Mouse (Mus musculus) lung, adult 2 months (tissue): ENCODE measurements at regions not wholly inside any gene's neighbourhood (a gene's known extent, or its start where the extent isn't known, plus 50 kb on each side); places are given as distances from the start of the nearest gene placed in this dataset.

Source experiments
- DNase-seq: peaks from one replicate; pipeline ENCODE4 v3.0.0; 2022
- H3K4me1 ChIP-seq: fragments of 200-500 bp; 2 replicates; pipeline ENCODE4 v1.6.1; 2011; ENCODE audit warnings: low read length; ENCODE audit not compliant: control insufficient read depth, insufficient read depth
- H3K4me3 ChIP-seq: fragments of 200-500 bp; replicated peaks from 2 replicates; pipeline ENCODE3; 2011; ENCODE audit warnings: low read depth, mild to moderate bottlenecking, control low read depth, low read length; ENCODE audit errors: extremely low read depth
- CTCF ChIP-seq: fragments of 200-500 bp; IDR thresholded peaks from 2 replicates; pipeline ENCODE4 v1.5.1; 2011; ENCODE audit warnings: mild to moderate bottlenecking, low read length, control low read depth; ENCODE audit not compliant: insufficient read depth
- POLR2A ChIP-seq: fragments of 200-500 bp; IDR thresholded peaks from 2 replicates; pipeline ENCODE4 v1.6.1; 2011; ENCODE audit warnings: low read depth, mild to moderate bottlenecking, control low read depth, low read length, borderline replicate concordance; ENCODE audit errors: extremely low read depth
- WGBS: fragments of 180-500 bp; shearing (Covaris S2); methylation state at CpG from one replicate; pipeline ENCODE4 v1.1.7; 2018; 5-methylcytosine and 5-hydroxymethylcytosine counted together

DNA sequence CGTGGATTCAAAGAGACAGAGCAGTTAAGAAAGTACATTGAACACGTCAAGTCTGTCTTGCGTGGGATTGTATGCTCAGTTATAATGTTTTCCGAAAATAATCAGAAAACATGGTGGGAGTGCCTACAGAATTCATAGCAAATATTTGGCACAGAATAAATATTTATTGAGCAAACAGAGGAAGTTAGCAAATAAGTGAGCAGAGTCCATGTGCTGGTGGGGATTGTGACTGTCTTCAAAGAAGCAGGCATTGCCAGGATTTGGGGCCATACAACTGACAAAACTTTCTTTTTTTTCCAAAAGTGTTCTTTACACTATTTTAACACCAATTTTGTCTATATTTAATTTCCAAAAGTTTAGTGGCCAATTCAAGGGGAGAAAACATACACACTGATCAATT is 1729.8 kb downstream of the AI429214 start:
- Histone ChIP-seq H3K4me3 (no peak overlapping the region), H3K4me1 (no peaks in the 10 kb centered on the region)
- 77% methylated on average over 4 of the region's 4 CpGs for WGBS
- TF ChIP-seq POLR2A, result no peak
- TF ChIP-seq CTCF, result no peak
- no peak for DNase-seq

DNA sequence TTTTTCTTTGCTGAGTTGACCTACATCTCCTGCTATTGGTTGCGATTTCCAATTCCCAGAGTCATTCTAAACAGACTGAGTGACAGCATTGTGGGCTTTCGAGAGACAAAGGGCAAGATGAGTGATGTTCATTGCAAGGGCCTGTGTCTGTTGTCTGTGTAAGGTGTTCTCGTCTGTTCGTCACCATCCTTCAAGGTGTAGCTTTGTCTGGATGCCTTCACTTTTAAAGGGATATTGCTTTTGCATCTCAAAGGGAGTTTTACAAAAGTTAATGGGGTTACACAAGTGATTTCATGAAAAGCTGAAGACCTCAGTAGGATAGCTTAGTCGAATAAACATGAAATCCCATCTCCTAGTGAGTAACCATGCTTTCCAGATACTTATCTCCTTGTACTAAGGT is 1731.9 kb downstream of the AI429214 start:
- no peak for TF ChIP-seq POLR2A
- no peak for TF ChIP-seq CTCF
- H3K4me3 ChIP-seq, result no peak overlapping the region
- WGBS, result 76% methylated on average over 5 of the region's 5 CpGs
- no peaks in the 10 kb centered on the region for H3K4me1 ChIP-seq
- no peak for DNase-seq

DNA sequence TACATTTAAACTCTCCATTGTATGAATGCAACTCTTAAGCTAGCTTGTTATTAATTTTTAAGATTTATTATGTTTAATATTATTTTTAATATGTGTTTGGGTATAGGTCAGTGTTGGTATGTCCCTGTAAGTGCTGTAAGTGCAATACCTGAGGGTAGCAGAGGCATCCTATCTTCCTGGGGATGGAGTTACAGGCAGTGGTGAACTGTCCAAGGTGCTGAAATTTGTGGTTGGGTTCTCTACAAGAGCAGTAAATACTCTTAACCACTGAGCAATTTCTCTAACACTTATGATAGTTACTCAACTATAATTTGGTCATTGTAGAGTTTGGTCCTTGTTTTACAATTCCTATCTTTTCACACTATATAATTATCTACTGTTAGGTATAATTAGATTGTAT is 1753.7 kb downstream of the AI429214 start:
- H3K4me1 ChIP-seq, result no peaks in the 10 kb centered on the region
- DNase-seq, result no peak

DNA sequence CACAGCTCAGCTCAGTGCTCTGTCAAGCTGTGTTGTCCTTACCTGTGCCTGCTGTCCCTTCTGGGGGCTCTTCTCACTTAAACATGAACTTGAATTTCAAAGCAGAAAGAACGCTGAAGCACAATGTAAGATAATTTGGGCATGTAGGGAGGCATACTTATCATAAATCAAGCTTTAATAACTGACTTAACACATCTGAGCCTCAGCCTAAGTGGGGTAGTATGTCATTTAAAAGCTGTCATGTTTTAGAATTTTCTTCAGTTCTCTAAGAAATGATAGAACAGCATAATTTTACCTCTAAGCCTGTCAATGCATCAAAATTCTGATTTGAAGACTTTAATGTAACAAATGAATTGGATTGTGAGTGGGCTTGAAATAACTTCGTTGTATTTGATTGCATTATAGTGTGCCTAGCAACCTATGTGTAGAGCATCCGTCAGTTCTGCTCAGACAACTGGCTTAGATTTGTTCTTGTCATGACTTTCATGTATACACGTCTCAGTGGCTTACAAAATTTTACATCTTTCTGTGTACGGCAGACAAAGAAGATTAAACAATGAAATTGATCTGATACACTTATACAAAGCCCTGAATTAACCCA is 1773.3 kb downstream of the AI429214 start:
- Histone ChIP-seq H3K4me3 (no peak overlapping the region), H3K4me1 (no peaks in the 10 kb centered on the region)
- no peak for DNase-seq
- 73% methylated on average over 5 of the region's 5 CpGs for WGBS
- TF ChIP-seq CTCF (no peak), POLR2A (no peak)

More for the DNA sequence above, 1753.7 kb downstream of the AI429214 start:
- no peak for TF ChIP-seq CTCF
- no peak for TF ChIP-seq POLR2A
- H3K4me3 ChIP-seq, result no peak overlapping the region

DNA sequence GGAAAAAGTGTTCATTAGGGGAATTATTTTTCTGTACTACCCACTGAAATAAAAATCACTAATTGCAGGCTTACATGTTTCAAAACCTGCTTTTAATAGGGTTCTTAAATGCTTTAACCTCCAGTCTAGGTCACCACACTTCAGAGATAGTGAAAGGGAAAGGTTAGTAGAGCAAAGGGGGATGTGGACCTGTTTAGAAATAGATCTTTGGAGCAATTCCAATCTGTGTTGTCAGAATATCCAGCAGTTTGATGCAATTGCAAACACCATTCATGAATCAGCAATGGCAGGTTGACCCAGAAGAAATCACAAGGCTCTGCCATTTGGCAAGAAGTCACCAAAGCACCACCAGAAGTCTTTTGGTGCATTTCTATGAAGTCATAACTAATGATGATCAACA is 1819.1 kb downstream of the AI429214 start:
- DNase-seq, result no peak
- Histone ChIP-seq H3K4me1 (no peaks in the 10 kb centered on the region), H3K4me3 (no peak overlapping the region)
- no peak for TF ChIP-seq POLR2A
- no peak for TF ChIP-seq CTCF

DNA sequence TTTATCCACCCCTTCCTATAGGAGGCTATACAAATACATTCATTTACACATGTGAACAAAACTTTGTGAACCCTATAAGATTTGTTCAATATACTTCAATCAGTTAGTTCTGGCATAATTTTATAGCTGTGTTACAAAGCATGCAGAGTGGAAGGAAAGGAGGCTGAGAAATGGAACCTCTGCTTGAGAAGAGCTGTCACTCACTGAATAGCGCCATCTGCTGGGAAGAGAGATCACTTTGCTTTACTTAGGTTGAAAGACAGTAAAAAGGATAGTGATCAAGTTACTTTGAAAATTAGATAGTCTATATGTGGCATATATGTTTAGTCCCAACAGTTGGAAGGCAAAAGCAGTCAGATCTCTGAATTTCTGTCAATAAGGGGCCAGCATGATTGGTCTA is 1824.8 kb downstream of the AI429214 start:
- Histone ChIP-seq H3K4me3 (no peak overlapping the region), H3K4me1 (no peaks in the 10 kb centered on the region)
- 0 out of 2 replicates have a peak, but pooled peaks have one; percentile 8 for TF ChIP-seq CTCF
- no peak for TF ChIP-seq POLR2A
- no peak for DNase-seq
- 23% methylated on average over 1 of the region's 1 CpGs for WGBS

DNA sequence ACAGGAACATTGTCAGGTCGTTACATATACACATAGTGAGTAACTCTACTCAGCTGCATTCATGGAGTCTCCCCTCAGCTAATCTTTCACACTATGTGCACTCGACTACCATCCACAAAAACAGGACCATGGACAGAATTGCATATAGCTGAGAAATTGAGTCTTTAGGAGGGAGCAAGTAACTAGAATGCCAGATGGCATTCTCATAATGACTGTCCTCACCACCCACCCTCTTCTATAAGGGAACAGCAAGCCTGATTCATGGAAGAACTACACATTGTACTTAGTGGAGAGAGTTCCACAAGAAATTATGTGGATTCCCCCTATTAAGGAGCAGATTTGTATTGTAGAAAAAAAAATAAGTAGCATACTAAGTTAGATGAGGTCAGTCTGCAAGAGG is 1813.4 kb upstream of the Adam24 start:
- DNase-seq, result no peak
- TF ChIP-seq CTCF (no peak), POLR2A (no peak)
- H3K4me1 ChIP-seq, result no peaks in the 10 kb centered on the region
- 52% methylated on average over 2 of the region's 2 CpGs for WGBS
- H3K4me3 ChIP-seq, result no peak overlapping the region

DNA sequence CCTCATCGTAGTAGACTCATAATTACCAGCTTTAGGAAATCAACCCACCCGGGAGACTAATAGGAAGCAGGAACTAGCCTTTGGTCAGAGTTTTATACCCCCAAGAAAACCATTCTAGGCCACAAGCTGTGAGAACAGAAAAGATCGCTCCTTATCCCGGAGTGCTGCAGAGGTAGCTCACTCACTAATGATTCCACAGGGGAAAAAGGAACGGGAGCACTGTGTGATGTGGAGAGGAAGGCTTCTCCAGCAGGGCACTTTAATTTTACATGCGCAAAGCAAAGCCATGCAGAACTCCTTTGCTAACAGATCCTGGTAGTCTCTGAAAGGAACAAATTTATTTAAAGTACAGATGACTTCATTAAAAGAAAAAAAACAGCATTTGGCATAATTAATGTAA is 1807.5 kb upstream of the Adam24 start:
- DNase-seq, result no peak
- TF ChIP-seq POLR2A (no peak), CTCF (no peak)
- H3K4me1 ChIP-seq, result no peaks in the 10 kb centered on the region
- WGBS, result 65% methylated on average over 6 of the region's 6 CpGs
- H3K4me3 ChIP-seq, result no peak overlapping the region
